Mouse (Mus musculus) heart, adult 2 months (tissue): ENCODE results near the gene Gm4779.

ENCODE experiments used
- CTCF ChIP-seq: fragments of 200-600 bp; IDR thresholded peaks from 2 replicates; pipeline ENCODE4 v1.8.1; 2022; ENCODE audit warnings: antibody characterized with exemption, mild to moderate bottlenecking, moderate library complexity
- EP300 ChIP-seq: fragments of 200-500 bp; IDR thresholded peaks from 2 replicates; pipeline ENCODE4 v1.6.1; 2011; ENCODE audit warnings: low read depth, low read length, control low read depth; ENCODE audit not compliant: insufficient read depth
- POLR2A ChIP-seq: fragments of 200-500 bp; IDR thresholded peaks from 2 replicates; pipeline ENCODE4 v1.6.1; 2011; ENCODE audit warnings: mild to moderate bottlenecking, low read depth, low read length, control low read depth; ENCODE audit not compliant: insufficient read depth

DNA sequence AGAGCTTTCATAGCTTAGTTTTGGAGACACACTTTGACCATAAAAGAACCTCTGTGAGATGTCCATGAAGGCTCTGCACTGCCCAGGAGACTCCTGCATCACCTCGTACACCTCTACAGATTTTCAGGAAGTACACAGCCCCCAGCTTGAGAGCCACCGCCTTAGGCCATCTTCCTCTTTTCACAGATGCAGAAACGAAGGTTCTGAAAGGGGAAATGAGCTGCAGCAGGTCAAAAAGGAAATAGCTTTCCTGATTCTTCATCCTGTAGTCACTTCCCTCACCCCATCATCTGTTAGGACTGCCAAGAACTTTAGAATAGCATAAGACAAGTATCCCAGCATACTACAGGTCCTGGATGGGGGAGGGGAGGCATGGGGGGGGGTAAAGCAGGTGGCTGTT lies 23.9 kb downstream of the Gm4779 start:
- TF ChIP-seq POLR2A (no peak), CTCF (no peak), EP300 (no peak)
